Mouse (Mus musculus): ENCODE results near the gene Ifi35. TPM values are rescaled to one million over a fixed set of nuclear protein-coding genes. Genes with fewer than 3 reads are reported as not detected.

The Ifi35 gene
- polyA plus RNA-seq, 1 experiment from 2014 or later: 3.4 TPM

Small RNA genes within 50 kb of the gene (microRNA-seq; reads per million reads assigned to microRNA genes)
- not detected for gene Mir6929

Other genes with a start within 250 kb of the Ifi35 start
- gene Ezh1, start 221.9 kb upstream of the Ifi35 start, polyA plus RNA-seq (2016; fragmentation: Nextera tagmentation; extraction: Ambion mirVana): 9.9 and 10.2 TPM in 2 replicates
- 54.8 and 57.3 TPM in 2 replicates for gene Ramp2, start 202.4 kb upstream of the Ifi35 start, polyA plus RNA-seq (2016; fragmentation: Nextera tagmentation; extraction: Ambion mirVana)
- gene Vps25, start 194.7 kb upstream of the Ifi35 start, polyA plus RNA-seq (2016; fragmentation: Nextera tagmentation; extraction: Ambion mirVana): 128 and 129 TPM in 2 replicates
- 5.4 and 6.4 TPM in 2 replicates for gene Wnk4, start 187.8 kb upstream of the Ifi35 start, polyA plus RNA-seq (2016; fragmentation: Nextera tagmentation; extraction: Ambion mirVana)
- gene Cntd1, start 169.4 kb upstream of the Ifi35 start, polyA plus RNA-seq (2016; fragmentation: Nextera tagmentation; extraction: Ambion mirVana): 0.77 and 1.0 TPM in 2 replicates
- 186 and 194 TPM in 2 replicates for gene Coa3, start 169.3 kb upstream of the Ifi35 start, polyA plus RNA-seq (2016; fragmentation: Nextera tagmentation; extraction: Ambion mirVana)
- 144 and 154 TPM in 2 replicates for gene Becn1, start 146.1 kb upstream of the Ifi35 start, polyA plus RNA-seq (2016; fragmentation: Nextera tagmentation; extraction: Ambion mirVana)
- 207 and 217 TPM in 2 replicates for gene Psme3, start 132.2 kb upstream of the Ifi35 start, polyA plus RNA-seq (2016; fragmentation: Nextera tagmentation; extraction: Ambion mirVana)
- gene Aoc2, start 123.3 kb upstream of the Ifi35 start, polyA plus RNA-seq (2016; fragmentation: Nextera tagmentation; extraction: Ambion mirVana): 2.1 and 2.5 TPM in 2 replicates
- gene Aoc3, start 117.8 kb upstream of the Ifi35 start, polyA plus RNA-seq (2016; fragmentation: Nextera tagmentation; extraction: Ambion mirVana): not detected in 2 replicates
- not detected in 2 replicates for gene G6pc, start 80.8 kb upstream of the Ifi35 start, polyA plus RNA-seq (2016; fragmentation: Nextera tagmentation; extraction: Ambion mirVana)
- 109 and 115 TPM in 2 replicates for gene Aarsd1, start 30.8 kb upstream of the Ifi35 start, polyA plus RNA-seq (2016; fragmentation: Nextera tagmentation; extraction: Ambion mirVana)
- gene Gm27029, start 23.6 kb upstream of the Ifi35 start, polyA plus RNA-seq (2016; fragmentation: Nextera tagmentation; extraction: Ambion mirVana): 10.9 and 11.6 TPM in 2 replicates
- 20.9 and 21.4 TPM in 2 replicates for gene Rundc1, start 23.3 kb upstream of the Ifi35 start, polyA plus RNA-seq (2016; fragmentation: Nextera tagmentation; extraction: Ambion mirVana)
- 2.3 and 3.8 TPM in 2 replicates for gene Ptges3l, start 23.1 kb upstream of the Ifi35 start, polyA plus RNA-seq (2016; fragmentation: Nextera tagmentation; extraction: Ambion mirVana)
- 499 and 505 TPM in 2 replicates for gene Rpl27, start 6.1 kb upstream of the Ifi35 start, polyA plus RNA-seq (2016; fragmentation: Nextera tagmentation; extraction: Ambion mirVana)
- gene Rnd2, start 16.6 kb downstream of the Ifi35 start, polyA plus RNA-seq (2016; fragmentation: Nextera tagmentation; extraction: Ambion mirVana): 28.1 and 36.9 TPM in 2 replicates
- 24.9 and 28.5 TPM in 2 replicates for gene Vat1, start 17.8 kb downstream of the Ifi35 start, polyA plus RNA-seq (2016; fragmentation: Nextera tagmentation; extraction: Ambion mirVana)
- 26.2 and 27.4 TPM in 2 replicates for gene Brca1, start 103.5 kb downstream of the Ifi35 start, polyA plus RNA-seq (2016; fragmentation: Nextera tagmentation; extraction: Ambion mirVana)
- 61.7 and 69.9 TPM in 2 replicates for gene Nbr1, start 103.7 kb downstream of the Ifi35 start, polyA plus RNA-seq (2016; fragmentation: Nextera tagmentation; extraction: Ambion mirVana)
- gene Tmem106a, start 133.8 kb downstream of the Ifi35 start, polyA plus RNA-seq (2016; fragmentation: Nextera tagmentation; extraction: Ambion mirVana): 1.5 and 1.8 TPM in 2 replicates
- not detected in 2 replicates for gene Gm11634, start 150.8 kb downstream of the Ifi35 start, polyA plus RNA-seq (2016; fragmentation: Nextera tagmentation; extraction: Ambion mirVana)
- 30.7 and 33.9 TPM in 2 replicates for gene Rdm1, start 178.8 kb downstream of the Ifi35 start, polyA plus RNA-seq (2016; fragmentation: Nextera tagmentation; extraction: Ambion mirVana)
- gene Arl4d, start 217.1 kb downstream of the Ifi35 start, polyA plus RNA-seq (2016; fragmentation: Nextera tagmentation; extraction: Ambion mirVana): 2.4 and 3.1 TPM in 2 replicates